Mouse (Mus musculus) adrenal gland, postnatal 10 days (tissue): ENCODE results near the gene Spata5. TPM values are rescaled to one million over a fixed set of nuclear protein-coding genes. Genes with fewer than 3 reads are reported as not detected.
"Not testable (repeated sequence)": the region's sequence is repeated elsewhere in the genome, so short reads cannot be mapped to it uniquely, and the experiment has no call there.

Experiments used
- DNase-seq: peaks from one replicate; pipeline ENCODE4 v3.0.0; 2021; ENCODE audit warnings: mixed read lengths
- total RNA-seq, 2 experiments: library from RNA; stranded (reverse); gene quantifications; 2 replicates each; pipeline ENCODE4 v1.2.3; 2021

Gene Spata5
- total RNA-seq, 2 experiments from 2014 or later = 21.5 to 27.7 TPM

DNA sequence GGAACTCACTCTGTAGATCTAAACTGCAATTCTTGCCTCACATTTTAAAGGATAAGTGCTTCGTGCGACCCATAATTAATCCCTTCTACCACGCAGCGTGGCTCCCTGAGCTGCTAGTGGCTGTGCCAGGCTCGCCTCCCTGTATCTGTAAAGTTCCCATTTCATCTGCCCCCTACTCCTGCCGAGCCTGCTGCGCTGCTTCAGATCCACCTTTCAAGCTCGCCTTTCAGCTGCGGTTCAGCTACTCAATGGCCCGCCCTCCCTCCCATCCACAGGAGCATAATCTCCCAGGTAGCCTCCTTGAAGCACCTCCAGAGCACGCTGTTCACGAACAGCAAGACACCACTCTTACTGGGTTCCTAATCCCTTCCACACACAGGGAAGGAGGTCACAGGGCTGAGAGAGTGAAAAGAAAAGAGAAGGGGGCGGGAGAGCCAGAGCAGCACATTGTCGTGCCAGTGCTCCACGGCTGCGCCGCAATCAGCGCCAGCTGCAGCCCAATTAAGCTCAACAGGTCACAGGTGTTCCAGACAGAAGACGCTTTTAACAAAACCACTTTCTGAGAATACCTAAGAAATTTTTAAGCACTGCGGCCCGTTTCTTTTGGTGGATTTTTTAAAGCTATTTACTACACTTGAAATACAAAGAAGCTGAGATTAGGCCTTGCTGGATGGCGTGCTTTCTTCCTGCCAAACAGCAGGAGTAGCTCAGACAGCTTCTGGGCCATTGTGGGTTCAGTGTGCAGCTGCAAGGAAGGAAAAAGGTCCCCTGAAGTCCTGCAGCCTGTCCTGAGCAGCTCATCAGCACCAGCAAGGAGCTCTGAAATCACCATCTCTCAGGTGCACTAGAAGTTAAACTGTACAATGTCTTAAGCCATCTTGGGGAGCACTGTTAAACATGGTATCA lies 150.2 kb downstream of the Spata5 start:
- no peak for DNase-seq

DNA sequence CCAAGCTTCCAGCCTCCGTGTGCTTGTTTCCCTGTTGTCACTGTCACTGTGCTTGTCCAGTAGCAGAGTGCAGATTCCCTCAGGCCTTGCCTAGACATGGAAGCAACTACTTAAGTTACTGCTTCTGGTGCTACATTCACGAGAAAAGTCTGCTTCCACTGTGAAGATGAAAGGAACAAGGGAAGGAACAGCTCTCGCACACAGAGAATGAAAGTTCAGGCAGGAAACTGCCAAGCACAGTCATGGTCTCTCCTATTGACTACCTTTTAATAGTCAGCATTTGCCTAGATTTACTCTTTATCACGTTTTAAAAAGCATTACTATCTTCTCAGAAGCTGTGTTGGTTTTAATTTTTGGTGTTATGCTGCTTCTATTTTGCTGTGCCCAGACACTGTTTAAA lies 151.9 kb downstream of the Spata5 start:
- no peak for DNase-seq

DNA sequence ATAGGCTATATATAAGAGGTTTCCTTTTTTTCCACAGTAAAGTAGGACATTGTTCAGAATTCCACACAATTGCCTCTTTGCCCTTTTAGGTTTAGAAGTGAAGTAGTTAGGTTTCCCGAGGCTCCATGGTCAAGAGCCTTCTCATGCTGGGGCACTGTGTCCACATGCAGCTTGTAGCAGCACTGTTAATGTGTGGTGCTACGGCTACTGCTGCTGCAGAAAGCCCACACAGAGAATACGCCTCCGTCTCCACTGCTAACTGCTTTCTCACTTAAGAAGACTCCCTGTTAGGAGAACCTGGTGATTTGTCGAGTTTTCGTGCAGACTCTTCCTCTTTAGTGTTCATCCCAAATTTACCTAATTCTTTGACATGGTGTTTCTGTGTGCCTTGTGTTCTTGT lies 152.4 kb downstream of the Spata5 start:
- DNase-seq = no peak

DNA sequence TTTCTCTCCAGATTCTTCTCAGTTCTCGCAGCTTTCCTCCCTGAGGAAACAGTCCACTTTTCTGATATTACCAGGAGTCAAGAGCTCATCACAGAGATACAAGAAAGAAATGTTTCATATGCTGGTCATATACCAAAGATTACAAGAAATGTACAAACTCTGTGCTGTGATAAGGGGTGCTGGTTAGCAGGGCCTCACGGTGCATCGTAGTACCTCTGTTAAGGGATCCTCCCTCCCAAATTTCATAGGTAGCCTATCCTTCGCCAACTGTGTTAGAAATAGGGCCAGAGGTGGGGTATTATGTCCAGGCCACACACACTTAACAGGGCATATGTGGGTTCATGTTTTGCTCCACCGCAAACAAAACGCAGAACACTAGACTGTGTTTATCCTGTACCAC lies 157.1 kb downstream of the Spata5 start:
- DNase-seq = no peak

DNA sequence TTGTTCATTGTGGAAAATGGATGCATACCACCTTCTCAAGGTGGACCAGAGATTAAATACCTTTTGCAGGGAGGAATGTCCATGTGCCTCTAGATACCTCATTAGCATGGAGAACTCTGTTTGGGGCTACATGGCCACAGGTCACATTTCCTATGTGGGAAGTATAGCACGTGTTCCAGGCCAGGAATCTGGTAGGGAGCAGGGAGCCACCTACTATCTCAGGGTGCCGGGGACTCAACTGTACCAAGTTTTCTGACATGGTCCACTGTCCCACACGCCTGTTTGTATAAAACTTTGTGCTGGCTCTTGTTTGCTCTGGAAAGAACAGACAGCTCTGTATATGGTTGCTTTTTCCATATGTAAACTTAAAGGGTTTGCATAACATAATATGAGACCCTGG lies 158.0 kb downstream of the Spata5 start:
- no peak for DNase-seq

DNA sequence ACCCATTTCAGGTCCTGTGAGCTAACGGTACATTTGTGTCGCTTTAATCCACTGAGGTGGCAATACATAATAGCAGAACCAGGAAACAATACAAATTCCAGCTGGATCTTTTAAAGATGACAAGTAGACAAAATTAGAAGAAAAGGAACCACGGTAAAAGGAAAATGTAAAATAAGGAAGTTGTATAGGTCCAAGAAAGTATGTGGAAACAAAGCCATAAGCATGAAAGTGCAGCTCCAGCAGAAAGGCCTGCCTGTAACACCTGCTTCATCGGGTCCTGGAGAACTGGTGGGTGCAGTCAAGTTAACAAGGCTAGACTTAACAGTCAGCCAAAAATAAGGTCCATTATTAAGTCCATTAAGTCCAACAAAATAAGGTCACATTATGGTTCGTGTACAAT lies 164.9 kb downstream of the Spata5 start:
- no peak for DNase-seq

DNA sequence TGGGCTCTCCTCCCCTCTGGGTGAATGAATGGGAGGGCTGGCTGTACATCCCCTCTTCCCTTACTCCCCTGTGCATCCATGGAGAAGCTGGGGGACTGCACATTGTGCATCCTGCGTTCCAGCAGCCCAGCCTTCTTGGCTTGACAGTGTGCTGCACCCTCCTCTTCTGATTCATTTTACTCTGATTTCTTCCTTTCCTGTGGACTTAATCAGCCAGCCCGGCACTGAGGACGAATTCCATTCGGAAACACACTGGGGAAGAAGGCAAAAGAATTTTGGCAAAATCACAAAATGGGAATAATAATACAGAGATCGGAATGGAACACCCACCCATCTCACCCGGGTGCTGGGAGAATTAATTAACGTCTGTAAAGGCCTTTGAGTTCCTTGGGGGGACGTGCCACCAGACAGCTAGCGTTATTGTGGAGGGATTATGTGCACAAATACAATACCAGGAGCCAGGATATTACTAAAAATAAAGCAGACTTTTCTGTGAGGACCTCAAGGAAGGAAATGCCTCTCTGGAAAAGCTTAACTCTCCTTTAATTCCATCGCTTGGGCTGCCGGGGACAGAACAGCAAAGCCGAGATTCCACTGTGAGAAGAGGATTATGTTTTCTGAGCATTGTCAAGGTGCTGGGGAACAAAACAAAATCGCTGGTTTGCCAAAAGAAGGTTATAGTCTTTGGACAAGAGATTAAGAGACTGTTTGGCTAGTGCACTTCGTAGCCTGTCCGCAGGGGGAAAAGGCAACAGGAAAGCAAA lies 166.5 kb downstream of the Spata5 start:
- peak; percentile 22 for DNase-seq

DNA sequence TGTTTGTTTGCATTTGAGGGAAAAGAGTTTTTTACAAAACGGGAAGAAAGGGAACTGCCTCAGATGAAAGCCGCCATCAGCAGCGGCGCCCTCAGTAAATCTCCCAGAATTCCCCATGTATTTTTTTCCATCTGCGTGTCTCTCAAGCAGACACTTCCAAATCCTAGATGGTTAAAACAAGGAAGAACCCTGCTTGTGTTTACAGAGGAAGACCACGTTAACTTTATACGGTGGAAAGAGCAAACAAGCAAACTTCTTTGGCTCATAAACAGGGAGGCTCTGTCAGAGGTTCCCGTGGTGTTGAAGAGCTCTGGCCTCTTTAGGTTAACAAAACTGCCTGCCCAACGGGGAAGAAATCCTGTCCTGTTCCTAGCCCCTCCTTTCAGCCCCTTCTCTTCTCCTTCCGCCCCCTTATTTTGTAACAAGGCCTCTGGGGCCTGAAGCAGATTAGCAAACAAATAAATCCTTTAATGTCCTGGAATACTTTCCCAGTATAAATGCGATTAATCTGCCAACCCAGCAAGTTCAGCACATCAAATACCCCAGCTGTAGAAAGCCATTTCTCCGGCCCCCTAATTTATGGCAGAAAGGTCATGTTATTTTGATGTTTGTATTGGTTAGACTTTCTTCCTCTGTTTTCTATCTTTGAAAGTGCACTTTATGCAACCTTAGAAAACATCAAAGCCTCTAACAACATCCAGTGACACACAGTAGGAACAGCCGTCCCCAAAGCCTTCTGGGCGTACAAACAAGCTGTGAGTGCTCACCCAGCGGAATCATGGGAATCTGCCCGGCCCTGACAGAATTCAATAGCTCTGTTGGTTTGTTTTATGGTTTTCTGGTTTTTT lies 167.3 kb downstream of the Spata5 start:
- no peak for DNase-seq

DNA sequence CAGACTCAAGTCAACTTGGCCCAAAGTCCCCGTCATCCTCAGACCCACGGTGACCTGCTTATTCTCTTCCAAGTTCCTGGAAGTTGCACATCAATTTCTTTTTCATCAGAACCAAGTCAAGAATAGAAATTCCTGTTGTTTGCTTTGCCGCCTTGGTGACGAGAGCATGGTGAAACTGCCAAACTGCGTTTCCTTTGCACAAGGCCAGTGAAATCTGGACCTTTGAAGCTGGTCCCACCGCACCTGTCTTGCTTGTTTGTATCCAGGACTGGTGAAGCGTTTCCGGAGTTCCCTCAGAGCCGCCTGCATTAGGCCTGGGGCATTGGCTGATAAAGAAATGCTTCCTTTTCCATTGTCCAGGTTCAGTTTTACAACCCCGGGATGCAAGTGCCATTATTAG lies 176.0 kb downstream of the Spata5 start:
- DNase-seq = peak; percentile 13

DNA sequence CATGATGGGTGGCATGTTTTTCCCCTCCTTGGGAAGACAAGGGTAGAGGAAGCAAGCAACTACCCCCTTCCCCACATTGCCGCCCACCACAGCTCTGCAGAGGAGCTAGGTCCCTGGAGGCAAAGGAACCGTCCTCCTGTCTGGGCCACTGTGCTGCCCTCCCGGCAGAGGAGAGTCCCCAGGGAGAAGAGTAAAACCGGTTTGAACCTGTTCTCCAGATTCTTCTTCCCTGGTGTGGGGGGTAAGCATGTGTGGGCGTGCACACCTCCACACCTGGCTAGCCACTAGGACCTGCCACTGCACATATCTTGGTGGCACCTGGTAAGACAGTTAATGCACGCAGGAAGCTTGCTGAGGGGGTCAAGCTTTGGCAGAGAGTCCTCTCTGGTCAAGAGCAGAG lies 176.8 kb downstream of the Spata5 start:
- DNase-seq = no peak

DNA sequence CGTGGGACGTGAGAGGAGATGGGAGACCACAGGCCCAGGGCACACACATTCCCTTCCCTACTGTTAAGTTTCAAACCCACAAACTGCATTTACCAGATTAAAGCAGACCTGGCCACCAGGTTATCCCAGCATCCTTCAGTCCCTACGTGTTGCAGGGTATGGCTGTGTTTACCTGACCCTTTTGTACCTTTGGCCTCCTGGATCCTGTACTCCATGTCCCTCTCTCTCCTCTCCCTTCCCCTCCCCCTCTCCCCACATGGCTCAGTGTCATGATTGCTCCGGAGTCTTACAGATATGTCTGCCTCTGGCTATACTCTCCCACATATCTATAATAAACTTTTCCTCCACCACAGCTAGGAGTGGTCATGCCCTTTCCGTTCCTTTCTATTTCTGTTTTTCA lies 177.5 kb downstream of the Spata5 start:
- DNase-seq = no peak

DNA sequence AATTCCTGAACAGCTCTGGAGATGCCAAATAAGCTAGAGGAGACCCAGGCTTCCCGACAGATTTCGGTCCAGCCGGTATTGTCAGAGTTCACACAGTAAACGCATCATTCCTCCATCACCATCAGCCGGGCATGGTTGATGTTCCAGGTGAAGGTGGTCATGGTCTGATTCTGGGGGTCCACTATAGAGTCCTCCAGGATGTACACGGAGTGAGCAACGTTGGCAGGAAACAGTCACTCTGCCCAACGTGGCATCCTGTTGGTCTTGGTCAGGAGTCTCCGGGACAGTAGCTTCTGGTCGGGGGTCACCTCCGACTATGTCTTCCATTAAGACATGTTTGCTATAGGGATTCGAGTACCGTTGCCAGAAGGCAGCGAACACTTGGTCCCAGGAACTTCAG lies 179.9 kb downstream of the Spata5 start:
- DNase-seq = not testable (repeated sequence)

DNA sequence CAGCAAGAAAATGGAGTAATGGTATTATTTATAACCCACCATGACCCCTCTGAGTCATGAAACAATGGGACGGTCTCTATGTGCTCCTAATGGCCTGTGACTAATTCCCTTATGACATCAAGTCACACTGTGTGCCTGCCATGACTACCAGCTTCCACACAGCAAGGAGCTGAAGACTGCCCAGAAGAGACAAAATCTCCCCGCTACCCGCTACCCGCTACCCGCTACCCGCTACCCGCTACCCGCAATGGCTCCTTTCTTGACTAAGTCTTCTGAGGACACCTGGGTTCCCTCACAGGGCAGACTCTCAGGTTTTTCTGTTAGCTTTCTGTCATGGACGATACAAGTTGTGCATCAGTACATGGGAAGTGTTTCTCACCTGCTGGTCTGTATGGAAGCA lies 182.7 kb downstream of the Spata5 start:
- DNase-seq = no peak

DNA sequence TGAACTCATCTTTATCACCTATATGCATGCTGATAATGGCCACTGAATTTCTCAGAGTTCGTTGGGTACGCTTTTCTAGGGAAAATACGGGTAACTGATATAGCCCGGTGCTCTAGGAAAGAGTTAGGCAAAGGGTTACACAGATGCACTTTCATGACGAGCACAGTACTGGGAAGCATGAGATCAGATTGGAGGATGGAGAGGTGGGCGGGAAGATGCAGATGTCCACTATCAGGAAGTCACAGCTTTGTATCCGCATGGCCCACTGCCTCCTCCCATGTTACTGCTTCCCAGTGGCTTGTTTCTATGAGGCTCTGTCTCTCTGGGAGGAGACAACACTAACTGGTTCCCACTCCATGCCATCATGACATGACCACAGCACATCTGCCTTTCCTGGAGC lies 183.2 kb downstream of the Spata5 start:
- no peak for DNase-seq

DNA sequence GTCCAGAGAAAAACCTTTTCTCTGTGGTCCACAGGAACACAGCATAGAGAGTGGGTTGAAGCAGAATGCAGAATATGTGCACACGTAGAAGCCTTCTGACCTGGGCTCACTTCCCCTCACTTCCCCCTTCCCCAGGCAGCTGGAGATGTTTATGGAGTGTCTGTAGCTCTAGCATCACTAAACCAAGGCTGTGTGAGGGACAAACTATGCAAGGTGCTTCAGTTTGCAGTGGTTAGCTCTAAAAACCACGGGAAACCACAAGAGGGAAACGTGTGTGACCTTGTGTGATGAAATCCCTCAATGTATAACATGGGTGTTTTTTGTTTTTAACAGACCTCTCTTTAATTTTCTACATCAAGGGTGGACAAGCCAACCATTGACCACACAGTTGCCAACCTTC lies 183.8 kb downstream of the Spata5 start:
- no peak for DNase-seq

DNA sequence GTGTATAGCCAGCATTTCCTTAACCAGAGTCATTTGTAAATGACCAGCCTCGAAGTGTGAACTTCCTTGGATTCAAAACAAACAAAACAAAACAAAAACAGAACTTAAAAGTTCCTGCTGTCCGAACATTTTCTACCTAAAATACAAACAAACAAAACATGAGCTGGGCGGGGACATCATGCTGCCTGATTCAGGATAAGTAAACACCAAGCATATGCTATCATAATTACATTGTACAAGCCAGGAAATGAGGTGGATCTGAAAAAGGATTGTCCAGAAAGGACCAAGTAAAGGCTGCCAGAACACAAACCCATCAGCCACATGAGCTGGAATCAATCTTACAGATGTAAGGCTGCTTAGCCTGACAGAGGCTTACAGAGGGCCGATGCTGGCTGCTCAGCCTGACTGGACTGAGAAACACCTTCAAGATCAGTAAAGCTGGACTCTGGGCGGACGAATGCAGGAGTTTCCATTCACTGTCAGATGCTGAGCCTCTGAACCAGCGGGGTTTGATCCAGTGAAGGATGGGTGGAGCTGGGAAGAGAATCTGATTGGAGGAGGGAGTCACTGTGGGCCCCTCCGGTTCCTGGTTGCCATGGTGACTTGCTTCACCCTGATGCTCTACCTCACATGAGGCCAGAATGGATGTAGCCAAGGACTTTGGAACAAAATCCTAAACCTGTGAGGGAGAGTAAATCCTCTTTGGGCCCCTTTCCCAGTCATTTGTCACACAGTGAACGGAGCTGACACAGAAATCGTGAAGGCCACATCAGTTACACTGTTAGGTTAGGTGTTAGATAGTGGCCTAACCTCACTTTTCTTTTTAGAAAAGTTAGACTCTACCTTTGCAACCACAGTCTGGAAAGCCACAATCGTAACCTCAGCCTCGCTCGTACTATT lies 185.5 kb downstream of the Spata5 start:
- DNase-seq = no peak

DNA sequence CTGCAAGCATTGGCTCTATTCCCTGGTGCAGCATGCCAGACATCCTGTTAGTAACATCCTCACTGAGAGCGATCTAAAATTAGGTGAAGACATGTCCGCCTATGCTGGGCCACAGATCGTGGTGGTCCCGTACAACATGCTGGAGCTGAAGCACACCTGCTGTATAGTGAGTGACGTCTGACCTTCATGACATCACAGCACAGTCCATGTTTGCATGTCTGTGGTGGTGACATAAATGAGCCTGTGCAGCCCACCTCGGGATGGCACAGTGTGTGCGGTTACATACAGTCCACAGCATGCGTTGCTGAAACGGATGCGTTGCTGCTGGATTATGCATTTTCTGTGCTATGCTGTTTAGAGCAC lies 186.2 kb downstream of the Spata5 start:
- DNase-seq = no peak

DNA sequence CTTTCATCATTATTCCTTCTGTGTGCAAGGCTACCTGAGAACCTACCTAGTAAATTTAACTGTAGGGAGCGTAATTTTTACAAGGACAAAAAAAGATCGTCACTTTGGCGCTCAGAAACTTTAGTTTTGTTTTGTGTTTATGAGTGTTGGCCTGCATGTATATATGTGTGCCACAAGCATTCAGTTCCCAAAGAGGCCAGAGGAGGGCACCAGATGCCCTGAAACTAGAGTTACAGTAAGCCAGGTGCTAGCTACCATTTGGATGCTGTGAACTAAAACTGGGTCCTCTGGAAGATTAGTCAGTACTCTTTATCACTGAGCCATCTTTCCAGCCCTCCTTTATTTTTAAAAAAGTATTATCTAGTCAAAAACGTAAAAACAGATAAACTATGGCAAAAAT lies 189.2 kb downstream of the Spata5 start:
- no peak for DNase-seq

DNA sequence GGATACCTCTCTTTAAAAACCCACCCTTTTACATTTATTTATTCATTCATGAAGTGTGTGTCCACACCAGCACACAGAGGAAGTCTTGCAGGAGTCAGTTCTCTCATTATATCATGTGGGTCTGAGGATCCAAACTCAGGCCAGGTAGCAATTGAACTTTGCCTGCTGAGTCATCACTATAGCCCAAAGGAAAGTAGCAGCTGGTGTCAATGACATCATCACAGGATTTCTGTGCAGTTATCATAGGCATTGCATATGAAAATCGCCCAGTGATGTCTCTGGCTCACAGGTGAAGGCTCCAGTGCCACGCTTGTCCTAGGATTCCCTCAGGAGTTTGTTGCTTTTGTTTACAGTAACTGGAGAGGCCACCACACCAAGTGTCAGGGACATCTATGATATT lies 191.0 kb downstream of the Spata5 start:
- no peak for DNase-seq

DNA sequence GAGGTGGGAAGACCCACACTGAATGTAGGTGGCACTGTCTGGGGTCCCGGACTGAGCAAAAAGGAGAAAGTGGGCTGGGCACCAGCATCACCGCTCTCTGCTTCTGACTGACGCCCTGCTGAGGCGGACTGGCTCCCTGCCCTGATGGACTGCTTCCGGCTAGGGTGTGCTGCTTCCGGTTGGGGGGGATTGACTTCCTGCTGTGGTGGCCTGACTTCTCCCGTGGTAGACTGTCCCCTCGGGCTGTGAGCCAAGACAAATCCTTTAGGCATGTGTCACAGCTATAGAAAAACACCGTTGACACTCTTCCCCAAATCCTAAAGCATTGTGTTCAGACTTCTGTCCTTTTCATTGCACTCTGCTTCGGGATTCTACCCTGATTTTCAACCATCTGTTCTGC lies 194.0 kb downstream of the Spata5 start:
- peak; percentile 40 for DNase-seq

DNA sequence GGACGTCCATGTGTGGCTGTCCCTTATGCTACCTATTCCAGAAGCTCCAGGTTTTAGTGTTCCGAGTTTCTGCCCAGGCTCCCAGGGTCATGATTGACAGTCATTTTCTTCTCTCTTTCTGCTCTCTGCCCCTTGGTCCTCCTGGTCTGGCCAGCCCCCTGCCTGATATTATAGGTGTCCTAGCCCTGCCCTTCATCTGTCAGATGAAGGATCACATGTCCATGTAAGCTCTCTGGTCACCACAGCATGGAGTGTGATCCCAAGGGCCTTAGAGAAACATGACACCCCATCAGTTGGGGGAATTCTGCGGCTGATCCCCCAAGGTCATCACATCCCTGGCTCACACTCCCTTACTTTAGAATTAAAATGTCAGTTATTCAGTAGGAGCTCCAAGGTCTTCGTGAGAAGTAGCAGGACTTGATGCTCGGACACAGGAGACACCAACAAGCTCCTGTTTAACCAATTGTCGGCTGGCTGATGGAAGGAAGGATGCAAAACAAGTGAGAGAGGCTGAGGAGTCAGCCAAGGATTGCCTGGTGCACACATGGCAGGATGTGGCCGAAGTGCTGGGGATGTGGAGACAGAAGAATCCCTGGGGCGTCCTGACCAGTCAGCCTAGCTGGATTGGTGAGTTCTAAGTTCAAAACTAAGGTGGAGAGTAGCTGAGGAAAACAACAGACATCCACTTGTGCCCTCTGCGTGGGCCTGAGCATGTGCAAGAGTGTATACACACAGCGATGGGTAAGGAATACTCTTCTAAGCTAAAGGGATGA lies 195.4 kb downstream of the Spata5 start:
- DNase-seq = no peak
